Mouse (Mus musculus) regulatory T cell (primary cell): Measurements from ENCODE around the gene Pigm.

Experiments
- in situ Hi-C: fragments of 300-600 bp; cut with MboI, MseI; formaldehyde crosslinking; loops from one replicate; pipeline ENCODE4 v1.15.1; 2025; ENCODE audit warnings: high pct_unique_total_duplicates

Gene Pigm

GRCm38 (mm10) chr1:172413491-172414230 lies 37.3 kb downstream of the Pigm start:
- in situ Hi-C loops: loop anchor here (5.0 to 25.0 kb wide), 3 partner anchors 69 to 924 kb away; partner anchors contain the start of genes Ackr1, Dusp23 and Igsf9

GRCm38 (mm10) chr1:172414231-172414585 lies 37.9 kb downstream of the Pigm start:
- in situ Hi-C loops: loop anchor here (5.0 to 25.0 kb wide), 3 partner anchors 68 to 923 kb away; partner anchors contain the start of genes Ackr1, Dusp23 and Igsf9

- in situ Hi-C loops: loop anchor here (25.0 kb wide), 1 partner anchor 922 kb away; the partner anchor contains the start of gene Ackr1
These were observed 38.7 kb downstream of the Pigm start for GRCm38 (mm10) chr1:172415061-172415460.

GRCm38 (mm10) chr1:172418173-172418572 lies 41.8 kb downstream of the Pigm start:
- in situ Hi-C loops: loop anchor here (25.0 kb wide), 1 partner anchor 919 kb away; the partner anchor contains the start of gene Ackr1

- in situ Hi-C loops: loop anchor here (25.0 kb wide), 1 partner anchor 919 kb away; the partner anchor contains the start of gene Ackr1
These were observed 42.3 kb downstream of the Pigm start for GRCm38 (mm10) chr1:172418642-172419041.

GRCm38 (mm10) chr1:172420181-172420580 lies 43.8 kb downstream of the Pigm start:
- in situ Hi-C loops: loop anchor here (25.0 kb wide), 1 partner anchor 917 kb away; the partner anchor contains the start of gene Ackr1

GRCm38 (mm10) chr1:172423393-172423792 lies 47.0 kb downstream of the Pigm start:
- in situ Hi-C loops: loop anchor here (25.0 kb wide), 1 partner anchor 914 kb away; the partner anchor contains the start of gene Ackr1

GRCm38 (mm10) chr1:172426419-172426818 lies 50.1 kb downstream of the Pigm start:
- in situ Hi-C loops: no loop called here

GRCm38 (mm10) chr1:172427841-172428240 lies 51.5 kb downstream of the Pigm start:
- in situ Hi-C loops: no loop called here

GRCm38 (mm10) chr1:172428614-172429013 lies 52.3 kb downstream of the Pigm start:
- in situ Hi-C loops: no loop called here

- in situ Hi-C loops: no loop called here
These were observed 54.4 kb downstream of the Pigm start for GRCm38 (mm10) chr1:172430731-172431220.

- in situ Hi-C loops: no loop called here
These were observed 55.7 kb downstream of the Pigm start for GRCm38 (mm10) chr1:172431836-172432586.

GRCm38 (mm10) chr1:172432587-172432955 lies 56.2 kb downstream of the Pigm start:
- in situ Hi-C loops: no loop called here

GRCm38 (mm10) chr1:172433012-172433850 lies 56.9 kb downstream of the Pigm start:
- in situ Hi-C loops: no loop called here
